Mouse (Mus musculus): ENCODE measurements around the gene Hes7.

Hes7 gene

GRCm38 (mm10) chr11:69119446-69120155, 603 bp upstream of the Hes7 start:
- DNase-seq (ENCODE audit: low spot score): no peak

GRCm38 (mm10) chr11:69121001-69121740, 967 bp downstream of the Hes7 start:
- DNase-seq (ENCODE audit: low spot score): peak; percentile 49

GRCm38 (mm10) chr11:69121741-69122335, 1.6 kb downstream of the Hes7 start:
- DNase-seq (ENCODE audit: low spot score): no peak

- peak; percentile 92 for DNase-seq (ENCODE audit: low spot score)
Measured at GRCm38 (mm10) chr11:69122336-69122951, 2.2 kb downstream of the Hes7 start, which contains the start of gene 9130213A22Rik. Gene 9130213A22Rik, minus strand, starts transcription at chr11:69122589.

- DNase-seq (ENCODE audit: low spot score): peak; percentile 85
Measured at GRCm38 (mm10) chr11:69123056-69123692, 3.0 kb downstream of the Hes7 start.

- peak; percentile 87 for DNase-seq (ENCODE audit: low spot score)
Measured at GRCm38 (mm10) chr11:69123693-69124497, 3.7 kb downstream of the Hes7 start.

GRCm38 (mm10) chr11:69124498-69124847, 4.3 kb downstream of the Hes7 start:
- DNase-seq (ENCODE audit: low spot score): no peak

GRCm38 (mm10) chr11:69125041-69125851, 5.0 kb downstream of the Hes7 start:
- DNase-seq (ENCODE audit: low spot score): peak; percentile 79

GRCm38 (mm10) chr11:69125852-69125918, 5.5 kb downstream of the Hes7 start, which contains the start of gene Aloxe3:
Gene Aloxe3, plus strand, starts transcription at chr11:69125896.
- no peak for DNase-seq (ENCODE audit: low spot score)

GRCm38 (mm10) chr11:69125919-69126705, 5.9 kb downstream of the Hes7 start:
- DNase-seq (ENCODE audit: low spot score): no peak

GRCm38 (mm10) chr11:69126706-69127095, 6.5 kb downstream of the Hes7 start:
- no peak for DNase-seq (ENCODE audit: low spot score)

- DNase-seq (ENCODE audit: low spot score): no peak
Measured at GRCm38 (mm10) chr11:69128426-69129122, 8.4 kb downstream of the Hes7 start.

GRCm38 (mm10) chr11:69133566-69133922, 13.3 kb downstream of the Hes7 start:
- no peak for DNase-seq (ENCODE audit: low spot score)

GRCm38 (mm10) chr11:69133923-69134621, 13.9 kb downstream of the Hes7 start:
- peak; percentile 59 for DNase-seq (ENCODE audit: low spot score)

- DNase-seq (ENCODE audit: low spot score): no peak
Measured at GRCm38 (mm10) chr11:69134622-69134968, 14.4 kb downstream of the Hes7 start.

- no peak for DNase-seq (ENCODE audit: low spot score)
Measured at GRCm38 (mm10) chr11:69135361-69135760, 15.2 kb downstream of the Hes7 start.

- peak; percentile 39 for DNase-seq (ENCODE audit: low spot score)
Measured at GRCm38 (mm10) chr11:69147546-69147945, 27.3 kb downstream of the Hes7 start.

- no peak for DNase-seq (ENCODE audit: low spot score)
Measured at GRCm38 (mm10) chr11:69148451-69148960, 28.3 kb downstream of the Hes7 start.

GRCm38 (mm10) chr11:69149728-69150127, 29.5 kb downstream of the Hes7 start:
- DNase-seq (ENCODE audit: low spot score): no peak
